Mouse (Mus musculus): Measurements from ENCODE around the gene Txlnb.
"Not testable (repeated sequence)": the region's sequence is repeated elsewhere in the genome, so short reads cannot be mapped to it uniquely, and the experiment has no call there.

Txlnb gene

DNA sequence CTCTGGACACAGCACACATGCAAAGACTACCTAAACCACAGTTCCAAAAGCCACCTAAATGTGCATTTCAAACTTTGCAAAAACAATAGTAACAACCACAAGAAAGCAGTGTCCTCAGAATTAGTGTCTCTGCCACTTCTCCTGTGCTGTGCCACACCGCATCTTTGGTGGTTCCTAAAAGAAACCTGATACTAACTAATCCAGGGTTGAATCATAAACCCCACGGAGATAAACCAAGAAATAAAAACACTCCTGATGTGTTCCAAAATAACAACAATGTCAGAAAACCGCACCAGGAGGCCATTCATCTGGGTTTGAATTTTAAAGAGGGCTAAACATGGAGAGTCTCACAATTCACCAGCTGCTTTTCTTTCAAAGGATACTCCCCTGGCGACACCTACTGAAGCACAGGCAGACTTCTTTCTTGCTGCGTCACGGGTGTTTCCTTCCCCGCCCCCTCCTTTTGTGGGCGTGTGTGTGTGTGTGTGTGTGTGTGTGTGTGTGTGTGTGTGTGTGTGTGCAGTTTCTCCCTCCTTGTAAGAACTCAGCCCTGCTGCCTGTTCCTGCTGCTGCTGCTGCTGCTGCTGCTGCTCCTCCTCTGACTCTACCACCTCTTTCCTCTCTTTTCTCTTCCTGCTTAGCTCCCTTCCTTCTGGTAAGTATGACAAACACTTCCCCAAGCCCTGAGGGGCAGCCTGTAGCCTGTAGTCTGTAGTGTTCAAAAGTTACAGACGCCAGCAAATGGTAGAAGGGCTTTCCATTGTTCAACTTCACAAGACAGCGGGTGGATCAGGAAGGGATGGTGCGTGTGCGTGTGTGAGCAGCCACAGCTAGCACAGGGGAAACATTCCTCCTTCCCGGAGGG is at the start of gene Txlnb:
TSS of gene Txlnb (plus strand) at position 460 of the 865 bp plus-strand sequence.
- DNase-seq (ENCODE audit: low spot score in 2 of 2) = peak in 1 of 2 experiments; percentile 53

DNA sequence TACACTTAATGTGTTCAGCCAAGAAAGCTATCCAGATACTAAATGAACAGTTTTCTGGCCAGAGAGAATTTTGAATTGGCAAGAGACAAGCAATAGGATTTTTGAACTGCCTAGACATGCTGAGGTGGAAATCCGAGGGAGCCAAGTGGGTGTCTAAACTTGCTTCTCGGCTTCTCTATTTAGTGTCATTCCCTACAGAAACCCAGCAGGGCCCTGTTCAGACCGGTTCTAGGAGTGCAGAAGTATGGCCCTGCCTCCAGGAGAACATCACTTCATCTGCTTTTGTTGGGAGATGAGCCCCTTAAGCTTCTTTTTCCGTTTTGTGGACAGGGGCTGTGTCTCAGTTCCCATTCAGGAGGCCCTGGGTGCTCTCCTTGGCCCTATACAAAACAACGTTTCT is 43.5 kb upstream of the Txlnb start:
- DNase-seq (ENCODE audit: low spot score in 2 of 2) = no peak

DNA sequence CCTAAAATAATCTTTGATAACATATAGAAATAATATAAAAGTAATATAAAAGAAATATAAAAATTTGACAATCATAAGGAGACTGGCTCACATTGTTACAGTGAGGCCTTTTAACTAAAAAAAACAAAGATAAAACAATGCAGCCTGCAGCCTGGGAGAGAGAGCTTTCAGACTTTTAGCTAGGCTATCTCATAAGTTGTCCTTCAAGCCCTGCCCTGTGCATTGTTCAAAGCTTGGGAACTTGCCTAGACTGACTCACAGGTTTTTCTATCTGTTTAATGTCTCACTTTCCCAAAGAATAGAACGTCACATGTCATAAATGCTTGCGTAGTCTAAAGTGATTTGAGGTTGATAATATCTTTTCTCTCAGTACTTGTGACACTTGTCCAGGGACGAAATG is 36.3 kb upstream of the Txlnb start:
- no peak for DNase-seq (ENCODE audit: low spot score in 2 of 2)

DNA sequence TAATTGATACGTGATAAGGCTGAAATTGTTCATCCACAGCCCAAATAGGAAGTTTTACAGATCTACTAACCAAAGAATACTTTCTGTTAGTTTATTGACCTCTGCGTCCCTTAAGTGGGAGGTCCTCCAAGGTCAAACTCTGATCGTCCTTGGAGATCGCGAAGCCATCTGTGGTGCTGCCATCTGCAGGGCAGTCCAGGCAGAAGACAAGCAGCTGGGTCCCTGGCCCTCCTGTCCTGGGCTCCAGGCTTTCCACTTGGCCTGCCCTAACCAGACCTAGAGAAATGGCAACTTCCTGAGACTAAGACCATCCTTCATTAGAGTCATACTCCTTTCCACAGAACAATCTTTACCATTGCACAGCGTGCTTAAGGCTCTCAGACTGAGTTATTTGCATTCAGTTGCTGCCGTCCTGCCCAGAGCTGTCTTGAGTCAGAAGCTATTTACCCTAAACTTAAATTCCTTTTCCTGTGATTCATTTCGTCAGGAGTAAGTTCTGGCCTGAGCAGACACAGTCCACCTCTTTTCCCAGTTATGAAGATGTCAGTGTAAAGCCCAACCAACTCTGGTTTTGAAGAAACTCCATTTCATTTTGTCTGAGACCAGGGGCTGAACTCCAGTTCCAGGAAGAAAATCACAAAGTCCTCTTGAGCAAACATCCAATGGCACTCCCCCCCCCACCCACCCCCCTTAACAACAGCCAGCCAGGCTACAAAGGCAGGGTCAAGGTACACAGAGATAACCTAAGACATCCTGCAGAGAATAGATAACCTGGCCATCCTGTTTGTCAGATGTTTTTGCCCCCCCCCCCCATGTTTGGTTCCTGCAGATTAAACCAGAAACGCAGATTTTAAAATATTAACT is 35.0 kb upstream of the Txlnb start:
- DNase-seq (ENCODE audit: low spot score in 2 of 2) = no peak

DNA sequence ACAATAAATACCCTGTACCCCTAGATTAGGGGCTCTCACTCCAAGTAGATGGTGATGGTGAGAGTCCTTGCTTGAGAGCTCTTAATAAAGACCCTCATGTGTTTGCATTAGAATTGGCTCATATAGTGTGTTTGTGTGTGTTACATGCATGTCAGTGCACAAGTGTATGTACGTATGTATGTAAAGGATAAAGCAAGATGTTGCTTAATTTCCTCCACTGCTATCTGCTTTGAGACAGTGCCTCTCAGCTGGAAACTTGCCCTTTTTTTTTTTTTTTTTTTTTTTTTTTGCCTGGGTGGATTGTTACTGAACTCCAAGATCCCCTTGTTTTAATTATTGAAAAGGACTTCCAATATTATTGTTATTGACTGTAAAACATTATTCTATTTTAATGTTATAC is 34.4 kb upstream of the Txlnb start:
- DNase-seq (ENCODE audit: low spot score in 2 of 2) = no peak

DNA sequence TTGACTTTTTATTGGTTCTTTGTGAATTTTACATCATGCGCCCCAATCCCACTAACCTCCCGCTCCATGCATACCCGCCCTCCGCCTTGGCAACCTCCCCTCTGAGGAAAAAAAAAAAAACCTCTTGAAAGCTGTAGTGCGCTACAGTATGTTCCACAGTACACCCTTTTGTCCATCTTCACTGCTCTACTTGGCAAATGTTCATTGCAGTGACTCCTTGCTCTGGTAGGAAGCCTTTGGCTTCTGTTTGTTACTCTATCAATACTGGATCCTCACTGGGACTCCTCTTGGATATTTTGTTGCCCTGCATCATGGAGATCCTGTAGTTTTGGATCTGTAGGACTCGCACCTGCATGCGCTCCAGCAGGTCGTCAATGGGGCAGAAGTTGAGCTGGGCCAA is 33.1 kb upstream of the Txlnb start:
- DNase-seq (ENCODE audit: low spot score in 2 of 2) = no peak

DNA sequence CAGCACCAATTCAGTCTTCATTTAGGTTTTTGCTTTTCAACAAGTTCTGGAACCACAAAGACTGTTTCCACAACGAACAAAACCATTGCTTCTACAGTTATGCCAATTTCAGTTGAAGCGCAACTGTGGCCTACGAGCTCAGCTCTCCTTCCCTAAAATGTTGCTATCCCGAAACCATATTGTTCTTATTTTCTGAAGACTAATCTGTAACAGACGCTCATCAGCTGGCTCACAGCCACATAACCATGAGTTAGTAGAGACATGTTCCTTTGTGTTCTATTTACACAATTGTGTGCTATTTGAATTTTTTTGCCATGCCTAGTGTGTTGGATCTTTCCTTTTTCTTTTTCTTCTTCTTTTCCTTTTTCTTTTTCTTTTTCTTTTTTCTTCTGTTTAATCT is 26.2 kb upstream of the Txlnb start:
- no peak for DNase-seq (ENCODE audit: low spot score in 2 of 2)

DNA sequence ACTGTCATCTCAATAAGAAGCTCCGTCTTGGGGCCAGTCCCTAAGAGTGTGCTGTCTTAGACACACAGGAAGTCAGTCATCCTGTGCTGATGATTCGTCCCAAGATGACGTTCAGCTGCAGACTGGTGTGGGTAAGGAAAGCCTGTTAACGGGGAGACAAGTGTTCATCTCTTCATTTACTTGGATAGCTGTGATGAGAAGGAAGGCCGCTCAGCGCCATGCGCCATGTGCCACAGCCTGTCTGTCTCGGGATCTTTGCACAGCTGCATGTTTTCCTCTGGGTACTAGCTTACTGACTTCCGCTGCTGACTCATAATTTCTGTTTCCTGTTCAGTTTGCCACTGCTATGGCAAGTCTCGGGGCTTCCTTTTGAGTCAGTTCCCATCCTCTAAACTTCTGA is 23.7 kb upstream of the Txlnb start:
- DNase-seq (ENCODE audit: low spot score in 2 of 2) = peak; percentile 13 to 27

DNA sequence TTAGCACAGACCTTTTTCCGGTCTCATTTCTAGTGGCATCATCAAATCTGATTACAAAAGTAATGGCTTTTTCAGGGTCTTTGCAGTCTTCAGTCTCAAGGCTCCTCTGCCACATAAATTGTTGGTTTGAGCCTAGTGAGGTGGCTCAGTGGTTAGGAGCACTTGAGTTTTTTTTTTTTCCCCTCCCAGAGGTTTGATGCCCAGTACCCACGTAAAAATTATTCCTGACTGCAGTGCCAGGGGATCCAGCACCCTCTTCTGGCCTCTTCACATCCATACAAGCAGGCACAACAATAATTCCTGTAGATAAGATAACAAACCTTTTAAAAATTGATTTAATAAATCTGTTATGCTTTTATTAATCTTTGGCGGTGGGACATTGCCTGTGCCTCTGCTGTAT is 21.7 kb upstream of the Txlnb start:
- no peak for DNase-seq (ENCODE audit: low spot score in 2 of 2)

DNA sequence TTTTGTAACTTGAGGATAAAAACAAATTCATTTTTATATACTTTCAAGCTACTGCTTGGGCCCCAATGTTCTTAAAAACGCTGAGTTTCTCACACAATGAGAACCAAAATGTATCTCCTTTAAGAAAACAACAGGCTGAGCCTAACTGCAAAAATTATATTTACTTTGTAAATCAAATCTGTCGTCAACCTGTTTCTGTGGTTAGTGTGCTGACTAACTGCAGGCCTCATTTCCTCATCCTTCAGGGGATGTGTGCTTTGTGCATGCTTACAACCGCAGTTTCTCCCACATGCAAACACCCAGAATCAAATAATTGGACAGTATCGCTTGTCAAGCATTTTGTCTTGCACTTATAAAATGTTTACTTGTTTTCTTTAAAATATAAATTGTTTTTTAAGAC is 20.9 kb upstream of the Txlnb start:
- DNase-seq (ENCODE audit: low spot score in 2 of 2) = no peak

DNA sequence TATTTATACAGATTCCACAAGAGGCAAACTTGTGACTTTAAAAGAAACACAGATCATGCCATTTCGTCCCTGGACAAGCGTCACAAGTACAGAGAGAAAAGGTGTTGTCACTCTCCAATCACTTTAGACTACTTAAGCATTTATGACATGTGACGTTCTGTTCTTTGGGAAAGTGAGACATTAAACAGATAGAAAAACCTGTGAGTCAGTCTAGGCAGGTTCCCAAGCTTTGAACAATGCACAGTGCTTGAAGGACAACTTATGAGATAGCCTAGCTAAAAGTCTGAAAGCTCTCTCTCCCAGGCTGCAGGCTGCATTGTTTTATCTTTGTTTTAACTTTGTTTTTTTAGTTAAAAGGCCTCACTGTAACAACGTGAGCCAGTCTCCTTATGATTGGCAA is 19.3 kb upstream of the Txlnb start:
- not testable (repeated sequence) for DNase-seq (ENCODE audit: low spot score in 2 of 2)

DNA sequence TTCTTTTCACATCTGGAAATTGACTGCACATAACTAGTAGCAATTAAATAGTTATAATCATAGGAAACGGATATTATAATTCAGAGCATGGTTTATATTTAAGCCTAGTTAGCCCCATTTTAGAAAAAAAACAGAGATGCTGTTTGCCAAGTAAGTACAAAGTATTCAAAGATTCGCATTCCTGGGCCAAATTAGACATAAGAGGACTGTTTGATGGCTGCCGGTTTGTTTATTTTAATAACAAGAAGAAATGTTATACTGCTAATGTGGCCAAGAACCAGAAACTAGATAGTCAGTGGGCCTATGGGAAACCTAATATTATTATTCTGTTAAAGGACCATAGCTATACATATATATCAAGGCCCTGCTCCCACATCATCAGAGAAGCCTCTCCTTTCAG is 9.3 kb upstream of the Txlnb start:
- DNase-seq (ENCODE audit: low spot score in 2 of 2) = no peak

DNA sequence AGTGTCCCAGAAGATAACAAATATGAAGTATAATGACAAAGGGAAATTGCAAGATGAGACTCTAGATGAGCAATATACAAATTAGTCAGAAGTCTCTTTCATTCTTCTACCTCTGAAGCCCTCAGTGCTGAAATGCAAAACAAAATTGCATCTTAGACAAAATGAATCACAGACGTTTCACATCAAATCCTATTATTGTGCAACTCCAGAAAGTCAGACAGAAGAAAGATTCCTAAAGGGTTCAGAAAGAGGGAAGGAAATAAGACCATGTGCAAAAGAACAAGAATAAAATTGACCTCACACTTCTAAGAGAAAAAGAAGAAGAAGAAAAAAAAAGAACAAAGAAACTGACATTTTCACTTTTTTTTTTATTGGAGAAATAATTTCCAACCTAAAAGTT is 8.1 kb upstream of the Txlnb start:
- DNase-seq (ENCODE audit: low spot score in 2 of 2) = no peak

DNA sequence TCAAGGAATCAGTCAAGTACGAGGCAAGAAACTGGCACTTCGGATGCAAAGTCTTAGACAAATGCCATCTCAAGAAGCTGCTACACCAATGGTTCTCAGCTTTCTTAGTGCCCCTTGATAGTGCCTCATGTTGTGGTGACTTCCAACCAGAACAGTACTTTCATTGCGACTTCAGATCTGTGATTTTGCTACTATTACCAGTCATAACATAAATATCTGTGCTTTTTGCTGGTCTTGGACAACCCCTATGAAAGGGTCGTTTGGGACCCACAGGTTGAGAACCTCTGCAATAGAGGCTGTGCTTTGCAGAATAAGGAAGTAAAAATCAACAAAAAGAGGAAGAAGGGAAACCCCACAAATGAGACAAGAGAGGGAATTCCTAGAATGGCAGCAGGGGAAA is 7.7 kb upstream of the Txlnb start:
- no peak for DNase-seq (ENCODE audit: low spot score in 2 of 2)

DNA sequence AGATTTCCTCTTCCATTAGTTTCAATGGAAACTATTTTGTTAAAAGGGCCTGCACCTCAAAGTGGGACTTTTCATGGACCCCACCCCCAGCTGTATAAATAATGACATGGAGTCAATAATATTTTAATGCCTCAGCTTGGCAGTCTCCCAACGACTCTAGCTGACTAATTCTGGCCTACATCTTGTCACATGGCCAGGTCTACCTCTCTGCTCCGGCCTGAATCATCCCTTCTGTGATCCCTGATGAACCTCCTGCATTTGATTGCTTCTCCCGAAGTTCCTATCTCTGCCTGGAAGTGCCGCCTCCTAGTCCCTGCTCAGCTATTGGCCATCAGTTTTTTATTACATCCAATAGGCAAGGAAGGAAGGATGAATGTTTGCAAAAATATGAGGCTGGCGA is 2.1 kb upstream of the Txlnb start:
- no peak for DNase-seq (ENCODE audit: low spot score in 2 of 2)

DNA sequence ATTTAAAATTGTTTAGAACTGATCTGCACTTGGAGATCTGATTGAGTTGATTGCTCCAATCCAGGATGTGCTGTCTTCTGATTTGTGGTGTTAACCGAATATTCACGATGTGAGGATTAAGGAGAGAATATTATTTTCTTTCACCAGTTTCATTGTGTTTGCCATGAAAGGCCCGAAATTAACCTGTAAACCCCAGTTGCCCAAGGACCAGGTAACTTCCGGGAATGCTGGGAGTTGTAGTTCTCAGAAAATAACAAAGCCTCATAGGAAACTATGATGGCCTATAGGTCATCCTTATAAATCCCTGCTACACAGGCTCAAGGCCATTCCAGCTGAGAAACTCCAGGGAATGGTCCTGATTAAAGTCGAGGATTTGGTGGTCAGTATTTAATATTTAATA is 1.6 kb upstream of the Txlnb start:
- DNase-seq (ENCODE audit: low spot score in 2 of 2) = no peak

DNA sequence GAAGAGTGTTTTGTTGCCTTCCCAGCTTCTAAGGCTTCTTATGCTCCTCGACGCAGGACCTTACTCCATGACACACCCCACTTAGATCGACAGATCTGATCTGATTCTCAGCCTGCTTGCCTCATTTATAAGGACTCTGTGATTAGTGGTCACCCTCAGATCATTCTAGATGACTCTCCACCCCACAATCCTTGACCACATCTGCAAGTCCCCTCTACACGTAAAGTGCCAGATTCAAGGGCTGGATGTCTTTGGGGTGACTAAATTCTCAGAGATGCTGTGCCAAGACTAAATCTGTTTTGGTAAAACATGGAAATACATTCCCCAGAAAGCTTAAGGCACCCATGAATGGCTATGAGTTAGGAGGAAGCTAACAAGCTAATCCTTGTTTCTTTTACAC is 799 bp upstream of the Txlnb start:
- DNase-seq (ENCODE audit: low spot score in 2 of 2) = no peak

DNA sequence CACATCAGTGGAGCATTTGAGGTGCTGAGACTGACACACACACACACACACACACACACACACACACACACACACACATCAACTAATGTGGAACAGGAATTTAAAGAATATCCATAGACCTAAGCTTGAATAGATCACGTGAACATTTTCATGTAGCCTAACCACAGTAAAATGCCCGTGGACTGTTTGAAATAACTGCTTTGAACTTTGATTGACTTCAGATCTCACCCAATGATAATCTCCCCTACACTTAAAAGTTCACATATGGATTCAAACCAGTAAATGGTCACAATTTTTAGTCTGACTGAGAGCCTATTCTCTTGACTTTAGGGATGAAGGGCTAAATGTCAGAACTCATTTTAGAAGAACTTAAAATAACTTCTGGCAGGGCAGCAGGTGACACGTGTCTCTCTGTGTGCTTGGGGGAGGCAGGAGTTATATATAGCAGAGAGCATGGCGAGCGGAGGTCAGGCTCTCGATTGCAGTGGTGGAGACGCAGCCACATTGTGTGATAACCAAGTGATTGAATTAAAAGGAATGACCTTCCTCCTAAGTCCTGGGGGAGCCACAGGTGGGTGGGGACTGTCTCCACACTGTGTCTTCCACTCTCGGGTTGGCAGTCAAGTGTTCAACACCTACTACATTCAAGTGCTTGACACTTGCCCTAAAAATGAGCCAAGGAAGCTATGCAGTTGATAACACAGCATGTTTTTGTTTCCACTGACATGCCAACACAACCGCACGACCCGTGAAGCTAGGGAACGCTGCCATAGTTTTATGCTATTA is 1.0 kb downstream of the Txlnb start:
- DNase-seq (ENCODE audit: low spot score in 2 of 2) = no peak

DNA sequence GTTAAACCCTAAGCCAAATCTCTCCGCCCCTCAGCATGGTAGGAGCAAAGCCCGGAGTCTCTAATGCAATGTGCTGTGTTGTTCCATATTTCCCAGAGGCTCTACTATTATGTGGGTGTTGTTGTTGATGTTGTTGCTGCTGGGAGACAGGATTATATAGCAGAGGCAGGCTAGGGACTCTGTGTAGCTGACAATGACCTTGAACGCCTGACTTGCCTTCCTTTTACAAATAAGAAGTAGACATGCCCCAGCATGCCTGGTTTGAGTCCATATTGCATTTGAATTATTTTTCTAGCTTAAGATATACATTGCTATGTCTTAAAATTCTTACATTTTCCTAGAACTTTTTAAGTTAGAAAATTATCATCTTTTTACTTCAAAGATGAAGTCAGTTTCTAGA is 1.7 kb downstream of the Txlnb start:
- DNase-seq (ENCODE audit: low spot score in 2 of 2) = no peak

DNA sequence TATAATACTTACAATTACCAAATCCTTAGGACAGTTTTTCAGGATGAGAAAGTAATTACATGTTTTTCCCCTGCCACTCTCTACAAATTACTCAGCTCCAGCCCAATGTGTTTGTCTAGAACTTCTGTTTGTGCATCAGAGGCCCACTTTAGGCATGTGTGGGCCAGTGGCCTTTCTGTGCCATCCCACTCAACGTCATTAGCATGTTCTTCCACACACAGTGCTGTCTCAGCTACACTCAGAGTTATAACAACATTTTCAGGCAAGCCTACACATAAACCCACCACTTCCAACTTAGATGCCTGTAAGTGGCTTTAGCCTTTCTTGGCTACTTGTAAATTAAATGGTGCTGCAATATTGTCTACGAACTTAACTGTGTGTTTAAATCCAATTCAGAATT is 5.8 kb downstream of the Txlnb start:
- DNase-seq (ENCODE audit: low spot score in 2 of 2) = no peak

DNA sequence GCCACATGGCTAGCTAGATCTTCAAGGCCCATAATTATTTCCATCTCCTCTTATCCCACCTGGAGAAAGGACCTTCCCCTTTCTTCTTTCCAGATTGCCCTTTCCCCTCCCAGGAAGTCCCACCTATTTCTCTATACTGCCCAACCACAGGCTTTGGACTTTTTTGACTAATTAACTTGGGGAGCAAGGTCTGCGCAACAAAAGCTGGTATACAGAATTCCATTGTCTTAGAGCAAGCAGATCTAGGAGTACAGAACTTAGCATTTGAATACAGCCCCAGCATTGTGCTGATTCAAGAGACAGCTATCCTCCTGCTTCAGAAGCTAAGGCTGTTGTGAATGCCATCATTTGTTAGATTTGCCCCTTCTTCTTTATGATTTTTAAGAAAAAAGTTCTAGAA is 12.5 kb downstream of the Txlnb start:
- no peak for DNase-seq (ENCODE audit: low spot score in 2 of 2)

DNA sequence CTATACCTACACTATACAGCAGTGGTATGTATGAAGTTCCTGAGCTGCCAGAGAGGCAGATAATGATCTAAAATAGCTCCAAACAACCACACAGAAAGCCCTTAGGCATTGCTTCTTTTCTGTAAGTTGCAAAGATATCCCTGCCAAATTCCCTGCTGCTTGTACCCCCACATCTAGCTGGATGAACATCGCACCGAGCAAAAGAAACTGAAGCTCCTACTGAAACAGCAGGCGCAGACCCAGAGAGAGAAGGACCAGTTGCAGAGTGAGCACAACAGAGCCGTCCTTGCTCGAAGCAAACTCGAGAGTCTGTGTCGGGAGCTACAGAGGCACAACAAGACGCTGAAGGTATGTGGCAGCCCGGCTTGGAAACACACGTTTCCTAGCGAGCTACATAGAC is 19.0 kb downstream of the Txlnb start:
- no peak for DNase-seq (ENCODE audit: low spot score in 2 of 2)
